Mouse (Mus musculus) spleen, postnatal 10 days (tissue): ENCODE measurements around the gene Rb1.

ENCODE experiments used
- DNase-seq, 2 experiments: peaks; one replicate each; pipeline ENCODE4 v3.0.0; 2021 to 2022; ENCODE audit warnings: low spot score in 2 of 2

The Rb1 gene

DNA sequence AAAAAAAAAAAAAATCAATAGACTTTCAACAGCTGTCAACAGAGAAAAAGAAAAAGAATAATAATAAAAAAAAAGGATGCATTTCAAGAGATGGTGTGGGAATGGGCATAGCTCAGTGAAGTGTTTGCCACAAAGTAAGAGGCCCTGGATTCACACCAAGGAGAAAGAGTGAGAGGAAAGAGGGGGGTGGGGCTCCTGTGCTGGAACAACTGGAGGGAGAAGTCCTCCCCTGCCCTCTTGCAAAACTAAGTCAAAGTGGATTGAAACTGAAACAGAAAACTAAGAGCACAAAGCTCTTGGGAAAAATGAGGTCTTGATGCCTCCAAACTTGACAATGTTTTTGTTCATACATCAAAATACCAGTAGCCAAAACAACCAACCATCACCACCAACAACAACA lies 116.4 kb downstream of the Rb1 start:
- no peak for DNase-seq

DNA sequence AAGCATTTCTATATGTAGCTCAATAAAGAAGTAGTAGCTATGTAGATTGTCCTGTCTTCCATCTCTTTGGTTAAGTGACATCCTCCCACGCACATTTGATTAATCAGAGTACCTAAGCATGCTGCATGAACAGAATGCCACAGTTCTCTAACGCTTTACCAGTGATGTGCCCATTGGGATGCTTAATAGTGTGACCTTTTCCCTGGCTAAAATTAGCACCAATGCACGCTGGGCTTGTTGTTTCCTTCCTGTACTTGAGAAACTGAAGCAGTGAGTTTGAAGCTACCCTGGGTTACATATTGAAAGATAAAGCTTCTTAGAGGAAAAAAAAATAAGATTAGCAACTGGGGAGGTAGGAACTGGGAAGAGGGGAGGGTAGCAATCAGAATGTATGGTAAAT lies 121.6 kb downstream of the Rb1 start:
- DNase-seq: no peak

DNA sequence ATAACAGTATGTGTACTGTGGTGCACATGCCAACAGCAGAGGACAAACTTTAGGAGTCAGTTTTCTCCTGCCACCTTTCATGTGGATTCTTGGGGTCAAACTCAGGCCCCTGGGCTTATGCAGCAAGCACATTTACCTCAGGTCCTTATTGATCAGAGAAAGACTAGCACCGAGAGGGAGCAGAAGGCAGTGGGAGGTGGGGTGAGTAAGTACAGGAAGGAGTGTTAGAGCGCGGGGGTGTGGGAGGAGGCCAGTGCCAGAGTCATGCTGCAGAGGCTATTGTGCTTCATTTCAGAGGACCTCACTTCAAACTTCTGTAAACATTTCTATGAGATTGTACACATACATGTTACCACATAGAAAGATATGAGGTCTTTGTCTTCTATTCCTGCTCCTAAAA lies 124.2 kb downstream of the Rb1 start:
- no peak for DNase-seq

- no peak for DNase-seq
Observed at GRCm38 (mm10) chr14:73199058-73199457, 126.6 kb downstream of the Rb1 start.

DNA sequence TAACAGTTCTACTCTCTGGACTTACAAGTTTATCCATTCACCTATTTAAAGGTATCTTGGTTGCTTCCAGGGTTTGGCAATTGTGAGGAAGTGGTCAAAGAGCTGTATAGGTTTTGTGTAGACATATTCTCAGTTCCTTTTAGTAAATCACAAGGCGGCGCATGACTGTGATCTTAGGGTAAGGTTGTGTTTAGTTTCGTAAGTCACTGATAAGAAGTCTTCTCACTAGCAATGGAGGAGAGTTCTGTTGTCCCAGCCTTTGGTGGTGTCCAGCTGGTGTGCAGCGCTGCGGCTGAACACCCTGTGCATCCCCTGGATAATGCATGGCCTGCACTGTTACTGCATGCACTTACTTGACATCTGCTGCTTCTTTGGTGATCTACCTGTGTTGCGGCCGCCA lies 138.7 kb downstream of the Rb1 start:
- DNase-seq: no peak

DNA sequence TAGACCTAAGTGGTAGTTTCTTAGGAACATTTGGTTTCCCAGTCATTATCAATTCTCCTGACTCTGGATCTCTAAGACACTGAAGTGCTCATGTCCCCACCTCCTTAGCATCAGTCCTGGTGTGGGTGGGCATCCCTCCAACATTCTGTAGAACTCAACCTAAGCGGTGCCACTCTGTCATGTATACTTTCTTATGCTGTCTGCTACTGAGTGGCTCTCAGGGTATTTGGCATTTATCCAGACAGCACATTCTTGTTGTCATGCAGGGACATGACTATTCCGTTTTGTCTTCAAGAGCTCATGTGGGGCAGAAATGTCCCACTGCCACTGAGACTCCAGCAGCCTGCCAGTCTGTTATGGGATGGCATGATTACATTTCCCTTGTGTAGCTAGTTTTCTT lies 144.5 kb downstream of the Rb1 start:
- DNase-seq: no peak

- no peak for DNase-seq
Observed at GRCm38 (mm10) chr14:73180671-73181070, 145.0 kb downstream of the Rb1 start.

- no peak for DNase-seq
Observed at GRCm38 (mm10) chr14:73179221-73179681, 146.4 kb downstream of the Rb1 start.

DNA sequence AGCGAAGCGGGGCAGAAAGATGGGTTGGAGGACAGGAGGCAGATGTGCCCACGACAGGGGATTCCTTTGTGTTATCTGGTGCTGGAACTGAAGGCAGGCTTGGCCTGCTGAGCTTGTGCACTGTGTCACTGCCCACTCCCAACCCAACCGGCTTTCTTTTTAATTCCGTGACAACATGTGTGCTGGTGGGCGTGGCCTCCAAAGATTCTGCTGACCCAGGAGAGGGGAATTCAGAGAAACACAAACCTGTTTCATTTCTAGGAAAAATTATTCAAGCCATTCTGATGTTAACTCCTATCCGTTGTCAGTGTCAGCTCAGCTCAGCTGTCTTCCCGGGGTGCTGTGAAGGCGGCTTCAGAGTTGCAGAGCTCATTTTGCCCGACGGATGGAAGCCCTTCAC lies 147.7 kb downstream of the Rb1 start:
- no peak for DNase-seq

- no peak for DNase-seq
Observed at GRCm38 (mm10) chr14:73176266-73176665, 149.4 kb downstream of the Rb1 start.

DNA sequence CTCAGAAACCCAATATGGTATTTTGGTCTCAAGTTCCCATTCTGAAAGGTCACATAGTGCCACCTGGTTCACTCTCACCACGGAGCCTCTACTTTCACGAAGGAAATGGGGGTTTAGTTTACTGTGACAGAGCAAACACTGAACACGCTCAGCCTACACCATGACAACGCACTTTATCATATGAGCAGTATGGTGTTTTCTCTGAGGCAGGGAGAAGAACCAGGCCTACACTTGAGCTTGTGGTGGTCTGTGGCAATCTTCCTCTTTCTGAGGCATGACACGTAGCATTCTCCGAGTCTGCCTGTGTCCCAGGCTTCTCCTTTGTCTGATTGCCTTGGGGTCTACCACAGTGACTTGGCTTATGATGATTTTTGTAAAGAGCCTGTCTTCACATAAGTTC lies 149.8 kb downstream of the Rb1 start:
- DNase-seq: no peak

- no peak for DNase-seq
Observed at GRCm38 (mm10) chr14:73175031-73175430, 150.6 kb downstream of the Rb1 start.

- no peak for DNase-seq
Observed at GRCm38 (mm10) chr14:73174091-73174995, 151.3 kb downstream of the Rb1 start.

- DNase-seq: no peak
Observed at GRCm38 (mm10) chr14:73173662-73174061, 152.0 kb downstream of the Rb1 start.

DNA sequence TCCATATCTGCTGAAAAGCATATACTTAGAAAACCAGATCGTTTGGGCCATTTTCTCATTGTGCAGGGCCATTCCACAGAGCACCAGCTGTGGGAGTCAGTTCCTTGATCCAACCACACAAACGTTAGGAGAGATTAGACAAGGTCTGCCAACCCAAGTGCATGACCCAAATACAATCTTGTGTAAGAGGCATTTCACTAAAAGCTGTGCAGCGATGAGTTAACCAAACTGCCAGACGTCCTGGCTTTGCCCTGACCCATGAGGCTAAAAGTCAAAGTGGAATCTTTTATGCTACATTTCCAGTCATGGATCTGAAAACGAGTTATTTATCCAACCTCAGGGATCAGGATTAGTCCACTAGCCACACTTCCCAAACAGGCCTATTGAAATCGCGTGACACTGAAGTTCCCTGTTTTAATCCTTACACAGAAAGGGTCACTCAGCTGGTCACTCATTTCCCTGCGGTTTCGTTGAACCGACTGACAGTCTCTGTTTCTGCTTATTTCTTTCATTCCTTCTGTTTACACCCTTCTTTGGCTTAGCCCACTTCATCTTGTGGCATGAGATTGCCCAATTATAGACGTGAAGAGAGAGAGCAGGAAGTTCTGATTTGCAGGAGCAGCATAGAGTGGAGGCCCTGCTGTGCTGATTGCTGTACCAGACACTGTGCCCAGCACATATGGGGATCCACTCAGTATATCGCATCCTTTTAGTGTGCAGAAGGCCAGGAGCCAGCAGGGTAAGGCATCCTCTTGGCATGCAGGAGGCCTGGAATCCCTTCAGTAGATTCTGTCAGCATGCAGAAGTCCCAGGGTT lies 153.2 kb downstream of the Rb1 start:
- no peak for DNase-seq

DNA sequence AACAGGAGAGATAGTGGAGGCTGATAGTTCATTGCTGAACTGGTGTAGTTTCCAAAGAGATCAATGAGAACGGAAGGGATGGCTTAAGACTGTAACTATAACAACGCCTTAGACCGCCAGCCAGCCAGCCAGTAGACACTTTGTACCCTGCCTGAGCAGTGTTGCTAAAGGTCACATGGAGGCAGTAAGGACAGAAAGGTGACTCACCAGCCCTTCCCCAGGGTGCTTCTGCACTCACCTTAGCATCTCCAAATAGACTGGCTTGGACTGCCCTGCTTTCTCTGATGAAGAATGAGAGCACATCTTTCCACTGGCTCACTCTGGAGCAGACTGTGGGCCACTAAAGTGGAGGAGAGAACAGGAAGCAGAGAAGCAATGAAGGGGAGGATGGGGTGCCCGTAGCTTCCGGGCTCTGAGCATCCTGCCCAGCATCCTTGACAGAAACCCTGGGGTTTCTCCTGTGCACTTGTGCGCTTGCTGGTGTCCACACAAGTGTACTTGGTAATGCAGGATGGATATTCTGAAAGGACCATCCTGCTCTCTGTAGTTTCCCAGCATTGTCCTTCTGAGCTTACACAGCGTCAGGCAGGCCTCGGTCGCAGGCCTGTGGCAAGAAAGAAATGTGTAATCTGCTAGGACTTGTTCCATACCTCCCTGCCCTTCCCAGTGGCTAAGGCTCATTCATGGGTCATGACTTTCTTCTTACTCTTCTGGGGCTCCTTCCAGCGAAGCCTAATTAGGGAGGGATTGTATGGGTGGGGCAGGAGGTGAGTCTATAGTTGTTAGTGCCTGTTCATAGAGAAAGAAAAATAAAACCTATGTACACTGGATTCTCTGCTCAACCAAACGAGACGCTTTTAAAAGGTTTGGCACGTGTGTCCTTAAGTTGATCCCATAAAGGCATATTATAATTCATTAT lies 155.4 kb downstream of the Rb1 start:
- no peak for DNase-seq

DNA sequence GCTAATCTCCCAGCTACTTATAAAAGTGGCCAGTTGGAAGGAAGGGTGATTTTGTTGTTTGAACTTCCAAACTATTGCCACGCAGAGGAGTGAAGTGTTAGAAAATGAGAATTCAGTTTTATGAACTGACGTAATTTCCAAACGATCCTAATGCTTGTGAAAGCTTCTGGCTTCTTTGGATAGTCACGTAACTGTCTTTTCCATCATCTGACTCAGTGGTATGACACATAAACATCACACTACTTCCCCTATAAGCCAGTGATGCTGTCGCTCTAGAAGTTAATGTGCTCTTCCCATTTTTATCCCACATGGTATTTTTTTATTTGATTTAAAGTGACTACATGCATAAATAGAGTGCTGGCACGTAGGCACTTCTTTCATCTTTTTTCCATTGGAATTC lies 157.0 kb downstream of the Rb1 start:
- no peak for DNase-seq

GRCm38 (mm10) chr14:73165136-73165535 lies 160.5 kb downstream of the Rb1 start:
- DNase-seq: no peak

DNA sequence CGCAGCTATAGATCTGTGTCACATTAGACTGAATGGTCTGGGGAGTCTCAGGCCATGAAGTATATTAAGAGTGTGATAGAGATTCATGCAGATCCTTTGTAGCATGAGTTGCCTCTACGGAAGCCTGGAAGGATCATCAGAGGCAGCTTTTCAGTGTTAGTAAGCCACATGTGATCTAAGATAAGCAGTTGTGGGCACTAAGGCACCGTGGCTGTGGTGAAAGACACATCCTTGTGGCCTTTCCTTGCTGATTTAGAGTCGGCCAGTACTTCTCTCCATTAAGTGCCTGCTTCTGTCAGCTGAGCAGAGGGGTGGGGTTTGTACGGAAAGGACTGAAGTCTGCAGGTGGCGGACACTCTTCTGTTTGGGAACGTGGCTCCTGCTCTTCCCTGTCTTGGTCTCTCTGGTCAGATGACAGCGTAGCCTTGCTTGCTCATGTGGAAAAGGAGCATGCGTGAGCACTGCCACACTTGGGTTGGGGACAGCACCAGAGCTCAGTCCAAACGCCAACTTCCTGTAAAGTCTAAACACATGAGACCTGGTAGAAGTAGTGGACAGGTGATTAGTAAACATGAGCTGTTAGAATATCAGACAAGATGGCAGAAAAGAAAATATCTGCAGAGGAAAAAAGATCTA lies 162.1 kb downstream of the Rb1 start:
- DNase-seq: no peak

DNA sequence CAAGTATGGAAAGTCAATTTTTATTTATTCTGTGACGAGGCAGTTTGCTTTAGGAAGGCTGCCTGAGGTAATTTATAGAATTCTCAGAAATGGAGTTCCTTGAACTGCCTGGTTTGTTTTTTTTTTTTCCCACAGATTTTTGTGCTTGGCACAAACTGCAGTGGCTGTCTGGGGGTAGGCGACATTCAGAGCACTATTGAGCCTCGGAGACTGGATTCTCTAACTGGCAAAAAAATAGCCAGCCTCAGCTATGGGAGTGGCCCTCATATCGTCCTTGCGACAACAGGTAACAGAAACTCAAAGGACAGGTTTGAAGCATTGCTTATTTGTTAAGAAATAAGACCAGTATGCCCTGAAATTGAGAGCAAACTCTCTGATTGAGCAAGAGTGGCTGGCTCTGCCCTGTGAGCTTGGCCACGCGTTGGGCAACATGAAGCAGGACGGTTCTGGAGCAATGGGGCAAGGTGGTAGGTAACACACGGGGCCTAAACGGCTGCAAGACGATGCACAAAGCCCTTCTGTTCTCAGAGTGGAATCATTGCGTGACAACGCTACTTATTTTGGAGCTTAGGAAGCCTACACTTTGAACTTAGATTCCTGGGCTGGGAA lies 163.3 kb downstream of the Rb1 start:
- no peak for DNase-seq

DNA sequence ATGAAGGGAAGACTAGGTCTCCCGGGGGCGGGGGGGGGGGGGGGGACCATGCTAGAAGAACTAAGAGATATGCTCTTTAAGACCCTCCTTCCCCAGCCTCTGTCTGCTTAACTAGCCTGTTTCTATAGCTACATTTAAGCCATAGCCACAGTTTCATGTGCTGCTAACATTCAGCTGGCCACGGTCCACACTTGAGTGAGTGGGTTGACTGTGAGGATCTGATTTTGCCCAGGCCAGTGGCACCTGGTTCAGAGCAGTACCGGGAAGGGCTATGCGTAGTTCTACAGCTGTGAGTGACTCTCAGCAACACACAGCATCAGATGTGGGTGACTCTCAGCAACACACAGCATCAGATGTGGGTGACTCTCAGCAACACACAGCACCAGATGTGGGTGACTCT lies 164.3 kb downstream of the Rb1 start:
- no peak for DNase-seq
